Mouse (Mus musculus) CD8-positive naive resting alpha-beta T cell, adult 2 months (primary cell): Measurements from ENCODE around the gene 4930524J08Rik.

Experiments
- DNase-seq, 2 experiments: peaks; one replicate each; pipeline ENCODE4 v3.0.0; 2022; ENCODE audit warnings: low read depth in 2 of 2, low spot score in 2 of 2

4930524J08Rik gene

DNA sequence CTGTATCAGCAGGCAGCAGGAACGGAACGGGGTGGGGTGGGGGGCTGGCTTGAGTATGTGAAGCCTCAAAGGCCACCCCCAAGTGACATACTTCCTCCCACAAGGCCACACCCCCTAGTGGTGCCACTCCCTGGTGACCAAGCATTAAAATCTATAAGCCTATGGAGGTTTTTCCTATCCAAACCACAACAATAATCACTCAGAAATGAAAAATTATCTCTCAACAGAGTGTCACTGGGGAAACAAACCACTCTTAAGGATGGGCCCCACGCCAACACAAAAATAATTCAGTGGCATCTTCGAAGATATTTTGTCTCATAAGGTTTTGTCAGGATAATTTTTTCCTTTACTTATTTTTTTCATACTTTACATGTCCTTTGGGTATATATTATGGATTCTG, 25.0 kb downstream of the 4930524J08Rik start:
- no peak for DNase-seq

- DNase-seq = no peak
These were observed 26.6 kb downstream of the 4930524J08Rik start for GRCm38 (mm10) chr5:100005431-100005830.

DNA sequence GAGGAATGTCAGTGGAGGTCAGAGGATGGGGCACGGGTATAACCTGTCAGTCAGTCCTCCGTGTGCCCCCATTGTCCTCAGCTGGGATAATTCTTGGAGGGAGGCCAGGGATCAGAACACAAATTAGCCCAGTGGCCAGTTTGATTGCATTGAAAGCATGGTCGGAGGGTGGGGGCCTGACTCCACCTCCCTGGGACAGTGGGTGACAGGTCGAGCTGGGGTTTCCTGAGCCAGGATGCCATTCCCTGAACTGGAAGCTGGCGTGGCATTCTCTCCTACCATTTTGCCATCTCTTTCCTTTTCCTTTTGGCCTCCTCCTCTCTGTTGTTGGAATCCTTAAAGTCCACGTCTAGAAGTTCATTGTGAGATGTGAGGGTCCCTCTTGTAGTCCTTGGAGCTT, 27.0 kb downstream of the 4930524J08Rik start:
- DNase-seq = no peak

DNA sequence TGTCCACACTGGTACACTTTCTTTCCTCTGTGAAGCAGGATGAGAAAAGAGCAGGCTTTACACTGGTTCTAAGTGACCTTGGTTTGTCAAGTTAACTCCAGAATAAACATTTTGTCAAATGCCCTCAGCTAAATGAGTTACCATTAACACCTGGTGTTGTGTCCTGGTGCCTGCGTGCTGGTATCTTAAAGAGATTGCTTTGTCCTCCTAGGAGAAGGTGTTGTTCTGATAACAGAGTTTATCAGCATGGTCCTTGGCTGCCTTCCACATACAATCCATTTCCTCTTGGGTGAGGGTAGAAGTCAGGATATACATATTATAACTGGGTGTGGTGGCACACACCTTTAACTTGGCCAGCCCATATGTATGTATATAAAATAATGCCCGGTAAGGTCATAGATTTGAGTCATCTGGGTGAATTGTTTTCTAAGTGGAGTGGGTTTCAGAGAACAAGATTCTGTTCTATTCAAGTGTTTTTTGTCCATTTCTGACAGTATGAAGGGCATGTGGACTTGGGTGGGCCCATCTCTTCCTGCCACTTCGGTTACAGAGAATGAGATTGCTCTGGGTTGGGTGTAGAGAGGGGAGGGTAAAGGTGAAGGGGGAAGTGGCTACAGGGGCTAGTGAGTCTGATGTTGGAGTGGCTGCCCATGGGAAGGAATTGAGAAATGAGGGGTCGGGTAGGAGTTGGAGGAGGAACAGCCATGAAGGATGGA, 27.6 kb downstream of the 4930524J08Rik start:
- DNase-seq = no peak

DNA sequence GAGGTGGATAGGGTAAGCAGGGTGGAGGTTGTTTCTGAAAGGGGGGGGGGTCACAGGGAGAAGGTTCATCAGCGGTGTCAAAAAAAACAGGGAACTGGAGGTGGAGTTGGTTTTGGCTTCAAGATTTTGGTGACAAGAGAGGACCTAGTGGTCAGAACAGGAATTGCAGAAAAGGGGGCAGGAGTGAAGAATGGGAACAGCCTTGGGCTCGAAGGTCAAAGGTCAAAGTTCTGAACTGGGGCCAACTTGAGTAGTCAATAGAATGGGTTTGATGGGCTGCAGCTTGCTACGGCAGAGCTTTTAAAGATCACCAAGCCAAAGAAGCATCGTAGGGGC, 28.1 kb downstream of the 4930524J08Rik start:
- peak in 1 of 2 experiments; percentile 4 for DNase-seq

- peak in 1 of 2 experiments; percentile 11 for DNase-seq
These were observed 29.6 kb downstream of the 4930524J08Rik start for GRCm38 (mm10) chr5:100008485-100008884.

DNA sequence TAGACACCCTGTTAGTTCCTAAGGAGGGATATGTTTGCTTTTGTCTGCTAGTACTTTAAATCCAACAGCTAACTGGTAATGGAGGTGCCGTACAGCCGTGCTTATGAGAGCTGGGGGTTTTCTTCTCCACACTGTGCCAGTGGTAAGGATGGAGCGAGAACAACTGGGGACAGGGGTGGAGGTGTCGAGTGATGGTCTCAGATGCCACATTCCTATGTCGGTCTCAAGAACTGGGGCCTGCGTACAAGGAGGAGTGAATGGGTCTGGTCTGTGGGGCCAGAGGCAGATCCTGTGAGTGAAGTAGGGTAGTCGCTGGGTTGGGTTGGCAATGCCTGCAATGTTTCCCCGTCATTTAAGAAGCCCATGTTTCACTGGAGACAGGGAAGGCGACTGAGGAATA, 33.7 kb downstream of the 4930524J08Rik start:
- DNase-seq = no peak

DNA sequence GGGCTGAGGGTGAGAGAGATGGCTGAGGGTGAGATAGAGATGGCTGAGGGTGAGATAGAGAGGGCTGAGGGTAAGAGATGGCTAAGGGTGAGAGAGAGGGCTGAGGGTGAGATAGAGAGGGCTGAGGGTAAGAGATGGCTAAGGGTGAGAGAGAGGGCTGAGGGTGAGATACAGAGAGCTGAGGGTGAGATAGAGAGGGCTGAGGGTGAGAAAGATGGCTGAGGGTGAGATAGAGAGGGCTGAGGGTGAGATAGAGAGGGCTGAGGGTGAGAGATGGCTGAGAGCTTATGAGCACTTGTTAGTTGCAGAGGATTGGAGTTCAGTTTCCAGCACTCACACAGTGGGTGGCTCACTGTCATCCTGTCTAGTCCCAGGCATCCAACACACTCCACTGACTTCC, 41.2 kb downstream of the 4930524J08Rik start:
- DNase-seq = no peak

DNA sequence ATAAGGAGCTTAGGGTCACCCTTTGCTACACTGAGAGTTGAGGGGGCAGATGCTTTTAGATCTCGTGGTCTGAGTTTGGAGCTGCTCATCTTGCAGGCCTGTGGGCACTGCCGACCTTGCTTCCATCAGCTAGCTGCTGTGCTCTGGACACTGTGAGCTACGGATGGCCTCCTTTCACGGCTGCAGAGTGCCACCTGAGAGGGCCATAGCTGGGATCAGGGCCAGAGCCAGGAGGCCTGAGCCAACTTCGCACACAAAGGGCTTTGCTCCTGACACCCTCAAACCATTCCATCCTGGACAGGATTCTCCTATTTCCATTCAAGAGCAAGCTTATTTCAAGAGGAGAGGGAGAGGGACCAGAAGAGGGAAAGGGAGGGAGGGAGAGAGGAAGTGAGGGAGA, 45.5 kb downstream of the 4930524J08Rik start:
- DNase-seq = no peak

DNA sequence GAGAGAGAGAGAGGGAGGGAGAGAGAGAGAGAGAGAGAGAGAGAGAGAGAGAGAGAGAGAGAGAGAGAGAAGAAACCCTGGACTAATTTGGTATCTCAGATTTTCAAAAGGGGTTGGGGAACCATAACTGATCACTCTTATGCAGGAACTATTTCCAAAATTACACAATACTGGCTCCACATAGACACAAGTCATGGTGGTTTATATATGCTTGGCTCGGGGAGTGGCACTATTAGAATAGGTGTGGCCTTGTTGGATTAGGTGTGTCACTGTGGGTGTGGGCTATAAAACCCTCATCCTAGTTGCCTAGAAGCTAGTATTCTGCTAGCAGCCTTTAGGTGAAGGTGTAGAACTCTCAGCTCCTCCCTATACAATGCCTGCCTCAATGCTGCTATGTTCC, 46.0 kb downstream of the 4930524J08Rik start:
- no peak for DNase-seq
